11 mouse cellular contexts compared by ENCODE assay signal in the genomic region with DNA sequence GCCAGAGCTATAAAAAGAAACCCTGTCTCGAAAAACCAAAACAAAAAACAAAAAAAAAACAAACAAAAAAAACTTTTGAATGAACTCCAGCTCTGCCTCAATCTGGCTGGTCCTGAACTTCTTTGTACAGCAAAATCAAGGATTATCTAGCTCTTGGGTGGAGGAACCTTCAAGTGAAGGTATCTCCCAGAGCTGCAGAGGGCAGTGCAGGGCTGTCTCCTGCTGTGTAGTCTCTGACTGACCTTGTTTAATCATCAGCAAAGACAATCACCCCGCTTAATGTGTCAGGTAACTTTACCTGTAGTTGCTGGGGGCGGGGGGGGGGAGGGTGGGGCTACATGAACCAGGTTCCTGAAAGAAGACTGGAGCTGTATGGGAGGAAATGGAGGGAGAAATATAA. TPM values are rescaled to one million over a fixed set of nuclear protein-coding genes. Genes with fewer than 3 reads are reported as not detected.
DNase-seq lines count a peak whose midpoint lies in the region.
"Had no signal": no experiment of that assay in that cellular context is flagged by ENCODE, and none has a peak within 500 bp of the region (broad histone marks: within the 10 kb centered on the region; RNA-seq: fewer than 3 reads in every experiment).

No protein-coding gene starts in this region.

- 69% methylated on average over 3 of the region's 3 CpGs for WGBS in limb, embryonic 10.5 days

- no peak overlapping the region for H3K4me3 ChIP-seq in limb, embryonic 10.5 days
- H3K4me3 ChIP-seq: limb, embryonic 15.5 days; midbrain, embryonic 12.5 days had no signal

- H3K36me3 ChIP-seq in limb, embryonic 10.5 days: no peaks in the 10 kb centered on the region
- H3K36me3 ChIP-seq: limb, embryonic 15.5 days; midbrain, embryonic 12.5 days had no signal

- no peaks in the 10 kb centered on the region for H3K9me3 ChIP-seq in limb, embryonic 10.5 days (replicated peaks)
- H3K9me3 ChIP-seq: limb, embryonic 15.5 days; midbrain, embryonic 12.5 days had no signal

- no peaks in the 10 kb centered on the region for H3K27me3 ChIP-seq in limb, embryonic 10.5 days (ENCODE audit: low read depth, poor library complexity, severe bottlenecking)
- H3K27me3 ChIP-seq: limb, embryonic 15.5 days; midbrain, embryonic 12.5 days had no signal

- H3K27ac ChIP-seq in limb, embryonic 10.5 days: no peak overlapping the region
- H3K27ac ChIP-seq: limb, embryonic 15.5 days; midbrain, embryonic 12.5 days had no signal

- DNase-seq in 416B (ENCODE audit: low read depth): peak; percentile 46
- peak; percentile 24 for DNase-seq in CD4-positive helper T cell, adult 2 months (ENCODE audit: low read depth, low spot score)
- DNase-seq in induced T-regulatory cell, adult 2 months (ENCODE audit: low read depth): peak; percentile 26
- DNase-seq in kidney, postnatal 36 days: peak; percentile 65 to 74
- no peak for DNase-seq in limb, embryonic 10.5 days (ENCODE audit: low spot score)
- no peak for DNase-seq in B cell, adult 2 months
- DNase-seq in layer of hippocampus, postnatal 10 days (ENCODE audit: low spot score in 2 of 2): no peak
- DNase-seq in retina, embryonic 14.5 days (ENCODE audit: low spot score): no peak
- DNase-seq: cerebellum, adult 18-20 months had no signal

- no peaks in the 10 kb centered on the region for H3K4me1 ChIP-seq in limb, embryonic 10.5 days
- H3K4me1 ChIP-seq: limb, embryonic 15.5 days; midbrain, embryonic 12.5 days had no signal

RNA-seq across cellular contexts. Expression of a gene that starts 6.7 kb away (rescaled TPM):
- polyA plus RNA-seq in limb, embryonic 10.5 days (2016; fragmentation: Nextera tagmentation; extraction: Ambion mirVana): 30.0 and 42.3 TPM in 2 replicates
- total RNA-seq in layer of hippocampus, postnatal 10 days (2021): 1 to 10 TPM; 7.9 to 8.2 TPM

RNA-seq across cellular contexts. Expression of a gene that starts 15.4 kb away (rescaled TPM):
- 16.5 and 17.9 TPM in 2 replicates for polyA plus RNA-seq in limb, embryonic 10.5 days (2016; fragmentation: Nextera tagmentation; extraction: Ambion mirVana)
- total RNA-seq in layer of hippocampus, postnatal 10 days (2021): 100 to 1,000 TPM; 116 to 117 TPM

Comparison
In these comparisons a context has a peak if more than half of its experiments do, and no peak if none do; other contexts are left out.
1. DNase-seq: peak in 416B (single experiment), CD4-positive helper T cell, adult 2 months (single experiment), induced T-regulatory cell, adult 2 months (single experiment) and kidney, postnatal 36 days (2 of 2); none in limb, embryonic 10.5 days (single experiment), B cell, adult 2 months (0 of 2), layer of hippocampus, postnatal 10 days (0 of 2) and retina, embryonic 14.5 days (single experiment).